Mouse (Mus musculus): ENCODE measurements at regions not wholly inside any gene's neighbourhood (a gene's known extent, or its start where the extent isn't known, plus 50 kb on each side); places are given as distances from the start of the nearest gene placed in this dataset.
A peak's percentile ranks its signal among the peaks of the same experiment; 100 is the strongest.

- DNase-seq (ENCODE audit: extremely low spot score in 1 of 2, low spot score in 2 of 2) = no peak
- intact Hi-C loops (cut with DNase I) = no loop called here
Observed at GRCm38 (mm10) chr3:104712711-104713110, 68.1 kb upstream of the Ppm1j start.

- intact Hi-C loops (cut with DNase I) = loop anchor here (2.0 kb wide), 2 partner anchors 59 to 67 kb away; partner anchors contain the start of genes Fam19a3 and Ppm1j
- DNase-seq (ENCODE audit: extremely low spot score in 1 of 2, low spot score in 2 of 2) = peak; percentile 73 to 76
Observed at GRCm38 (mm10) chr3:104713836-104714631, 66.8 kb upstream of the Ppm1j start.

- intact Hi-C loops (cut with DNase I) = loop anchor here (2.0 kb wide), 2 partner anchors 58 to 66 kb away; partner anchors contain the start of genes Fam19a3 and Ppm1j
- peak in 1 of 2 experiments; percentile 65 for DNase-seq (ENCODE audit: extremely low spot score in 1 of 2, low spot score in 2 of 2)
Observed at GRCm38 (mm10) chr3:104714679-104715326, 66.1 kb upstream of the Ppm1j start.

All from left cerebral cortex, postnatal 10 days (tissue).